Mouse (Mus musculus) heart, adult 2 months (tissue): Measurements from ENCODE around the gene Tut1.

Experiments
- CTCF ChIP-seq: fragments of 200-600 bp; IDR thresholded peaks from 2 replicates; pipeline ENCODE4 v1.8.1; 2022; ENCODE audit warnings: antibody characterized with exemption, mild to moderate bottlenecking, moderate library complexity
- POLR2A ChIP-seq: fragments of 200-500 bp; IDR thresholded peaks from 2 replicates; pipeline ENCODE4 v1.6.1; 2011; ENCODE audit warnings: mild to moderate bottlenecking, low read depth, low read length, control low read depth; ENCODE audit not compliant: insufficient read depth

DNA sequence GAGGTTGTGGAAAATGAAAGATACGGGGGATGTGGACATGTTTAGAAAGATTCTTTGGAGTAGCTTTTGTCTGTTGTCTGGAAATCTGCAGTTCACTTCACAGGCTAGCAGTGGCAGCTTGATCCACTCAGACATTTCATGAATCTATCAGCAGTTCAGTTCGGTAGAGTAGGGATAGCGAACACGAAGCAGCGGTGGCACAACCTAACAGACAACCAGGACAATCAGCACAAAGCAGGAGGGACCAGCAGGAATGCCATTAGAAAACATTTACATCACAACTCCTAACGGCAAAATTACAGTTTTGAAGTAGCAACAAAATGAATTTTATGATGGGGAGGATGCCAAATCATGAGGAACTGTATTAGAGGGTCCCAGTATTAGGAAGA is 34.0 kb upstream of the Tut1 start:
- no peak for TF ChIP-seq CTCF
- TF ChIP-seq POLR2A: no peak
